Mouse (Mus musculus) spleen, adult 2 months (tissue): ENCODE data around the gene Heyl.

Experiments
- CTCF ChIP-seq: fragments of 200-500 bp; IDR thresholded peaks from 2 replicates; pipeline ENCODE4 v1.5.1; 2011; ENCODE audit warnings: mild to moderate bottlenecking, inconsistent platforms; ENCODE audit not compliant: insufficient read depth, insufficient read length, insufficient replicate concordance; ENCODE audit errors: extremely low read depth
- POLR2A ChIP-seq: fragments of 200-500 bp; IDR thresholded peaks from 2 replicates; pipeline ENCODE4 v1.6.1; 2011; ENCODE audit warnings: low read depth, low read length, inconsistent platforms

DNA sequence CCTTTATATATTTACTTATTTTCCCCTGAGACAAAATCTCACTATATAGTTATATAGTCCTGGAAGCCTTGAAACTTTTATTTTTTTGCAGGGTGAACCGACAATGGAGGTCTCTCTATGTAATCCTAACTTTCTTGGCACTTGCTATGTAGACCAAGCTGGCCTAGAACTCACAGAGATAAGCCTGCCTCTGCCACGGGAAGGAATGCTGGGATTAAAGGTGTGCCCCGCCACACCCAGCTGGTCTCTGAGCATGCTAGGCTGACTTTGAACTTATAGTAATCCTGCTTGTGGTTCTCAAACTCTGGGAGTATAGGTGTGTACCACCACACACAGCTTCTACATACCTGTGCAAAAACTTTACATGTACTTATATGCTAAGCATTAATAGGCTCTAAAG lies 46.8 kb downstream of the Heyl start:
- TF ChIP-seq CTCF (no peak), POLR2A (no peak)
